Mouse (Mus musculus) testis, postnatal 14 days (tissue): ENCODE data around the gene Clasp1.

Experiments
- DNase-seq: peaks from one replicate; pipeline ENCODE4 v3.0.0; 2021; ENCODE audit warnings: low spot score

Gene Clasp1

DNA sequence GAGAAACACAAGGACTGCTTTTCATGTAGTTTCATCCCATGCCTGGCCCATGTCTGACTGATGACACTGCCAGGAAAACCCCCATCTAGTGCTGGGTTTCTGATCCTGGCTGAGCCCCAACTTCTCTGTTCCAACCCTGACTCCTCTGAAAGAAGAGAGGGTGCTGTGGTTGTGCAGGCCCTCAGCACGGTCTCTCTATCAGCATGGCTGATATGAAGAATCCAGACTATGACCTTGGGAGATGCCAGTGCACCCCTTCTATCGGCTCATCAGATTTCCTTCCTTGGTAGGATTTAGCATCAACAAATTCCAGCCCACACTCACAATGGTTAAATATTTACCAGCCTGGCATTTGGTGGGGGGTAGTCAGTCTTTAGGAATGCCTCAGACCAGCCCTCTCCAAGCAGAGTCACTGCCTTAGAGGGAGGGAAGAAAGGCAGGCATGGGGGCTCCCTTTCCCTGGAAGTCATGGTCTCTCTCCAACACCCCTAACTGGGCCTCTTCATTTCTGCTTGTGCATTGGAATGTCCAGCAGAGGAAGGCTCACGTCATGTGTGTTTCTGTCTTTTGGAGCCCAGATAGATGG is 272.1 kb downstream of the Clasp1 start:
- no peak for DNase-seq
